Mouse (Mus musculus) CH12.LX (cell line): ENCODE measurements around the gene Alas2. TPM values are rescaled to one million over a fixed set of nuclear protein-coding genes. Genes with fewer than 3 reads are reported as not detected.
A peak's percentile ranks its signal among the peaks of the same experiment; 100 is the strongest.

ENCODE experiments used
- DNase-seq: peaks from one replicate; pipeline ENCODE4 v3.0.0-alpha.2; 2013; ENCODE audit errors: extremely low read depth
- H3K27ac ChIP-seq: 2 replicates; pipeline ENCODE4 v1.5.1; 2012; ENCODE audit warnings: low read depth, mild to moderate bottlenecking, control low read depth, moderate library complexity; ENCODE audit not compliant: insufficient read depth
- H3K27me3 ChIP-seq: replicated peaks from 2 replicates; pipeline ENCODE3; 2012; ENCODE audit warnings: inconsistent platforms
- H3K36me3 ChIP-seq, 2 experiments: replicated peaks in 1 of 2; 2 replicates each; pipeline versions ENCODE3 to v1.6.1; 2012; ENCODE audit warnings: inconsistent platforms in 1 of 2, low read length in 1 of 2, mild to moderate bottlenecking in 1 of 2, mixed read lengths in 1 of 2, moderate library complexity in 1 of 2; ENCODE audit not compliant: control insufficient read depth in 1 of 2, insufficient read depth in 1 of 2
- H3K4me1 ChIP-seq, 2 experiments: 2 replicates each; pipeline ENCODE4 v1.6.1; 2012; ENCODE audit warnings: inconsistent platforms in 1 of 2, moderate library complexity in 1 of 2; ENCODE audit not compliant: insufficient read depth in 2 of 2, control insufficient read depth in 1 of 2
- H3K4me2 ChIP-seq: 2 replicates; pipeline ENCODE4 v1.6.1; 2012; ENCODE audit warnings: low read depth, mild to moderate bottlenecking, control low read depth; ENCODE audit not compliant: poor library complexity, insufficient read depth, severe bottlenecking
- H3K4me3 ChIP-seq, 3 experiments: fragments of 150-350 bp in 1 of 3; sonication (generic) in 1 of 3; replicated peaks in 1 of 3; 2 replicates each; pipeline versions ENCODE3 to v1.5.1; 2011 to 2012; ENCODE audit warnings: low read depth in 2 of 3, low read length in 2 of 3, mild to moderate bottlenecking in 2 of 3, moderate library complexity in 2 of 3, control low read depth in 1 of 3, improper control_type of control experiment in 1 of 3, inconsistent platforms in 1 of 3, mixed read lengths in 1 of 3; ENCODE audit not compliant: poor library complexity in 1 of 3
- H3K79me2 ChIP-seq: replicated peaks from 2 replicates; pipeline ENCODE4 v1.6.1; 2012; ENCODE audit warnings: mild to moderate bottlenecking, moderate library complexity; ENCODE audit not compliant: control insufficient read depth, poor library complexity, insufficient read depth, severe bottlenecking; ENCODE audit errors: extremely low read depth
- H3K9ac ChIP-seq: 2 replicates; pipeline ENCODE4 v1.6.1; 2012; ENCODE audit warnings: low read depth, mild to moderate bottlenecking, control low read depth, moderate library complexity; ENCODE audit not compliant: insufficient read depth
- H3K9me3 ChIP-seq: replicated peaks from 2 replicates; pipeline ENCODE3; 2012; ENCODE audit warnings: low read length, inconsistent platforms, mixed read lengths
- CHD1 ChIP-seq: IDR thresholded peaks from 2 replicates; pipeline ENCODE4 v1.6.1; 2012; ENCODE audit warnings: low read depth, low read length, improper control_type of control experiment, inconsistent platforms
- CTCF ChIP-seq, 2 experiments: IDR thresholded peaks in 1 of 2; conservative IDR thresholded peaks in 1 of 2; 2 replicates each; pipeline ENCODE4 v1.5.1; 2011 to 2012; ENCODE audit warnings: low read depth in 2 of 2, low read length in 2 of 2, improper control_type of control experiment in 1 of 2, inconsistent platforms in 1 of 2, mild to moderate bottlenecking in 1 of 2, moderate library complexity in 1 of 2
- E2F4 ChIP-seq: IDR thresholded peaks from 2 replicates; pipeline ENCODE4 v1.6.1; 2011; ENCODE audit warnings: low read depth, low read length, improper control_type of control experiment; ENCODE audit not compliant: insufficient replicate concordance
- ELF1 ChIP-seq: IDR thresholded peaks from 2 replicates; pipeline ENCODE4 v1.6.1; 2014; ENCODE audit warnings: low read depth, mild to moderate bottlenecking, inconsistent platforms, low read length, improper control_type of control experiment
- HCFC1 ChIP-seq: IDR thresholded peaks from 2 replicates; pipeline ENCODE4 v1.6.1; 2012; ENCODE audit warnings: low read depth, mild to moderate bottlenecking, inconsistent platforms, low read length, improper control_type of control experiment
- JUN ChIP-seq: IDR thresholded peaks from 2 replicates; pipeline ENCODE4 v1.6.1; 2011; ENCODE audit warnings: low read depth, mild to moderate bottlenecking, low read length, improper control_type of control experiment, moderate library complexity; ENCODE audit not compliant: insufficient read depth
- KAT2A ChIP-seq: IDR thresholded peaks from 2 replicates; pipeline ENCODE4 v1.6.1; 2012; ENCODE audit warnings: low read length, improper control_type of control experiment, inconsistent platforms; ENCODE audit not compliant: insufficient replicate concordance
- PAX5 ChIP-seq: IDR thresholded peaks from 2 replicates; pipeline ENCODE4 v1.6.1; 2012; ENCODE audit warnings: low read length, inconsistent platforms, mixed read lengths
- POLR2A ChIP-seq: IDR thresholded peaks from 2 replicates; pipeline ENCODE4 v1.6.1; 2011; ENCODE audit warnings: low read depth, mild to moderate bottlenecking, improper control_type of control experiment, low read length
- POLR2AphosphoS2 ChIP-seq: IDR thresholded peaks from 2 replicates; pipeline ENCODE4 v1.6.1; 2011; ENCODE audit warnings: low read depth, low read length, improper control_type of control experiment
- RAD21 ChIP-seq: IDR thresholded peaks from 2 replicates; pipeline ENCODE4 v1.6.1; 2011; ENCODE audit warnings: low read depth, mild to moderate bottlenecking, low read length, improper control_type of control experiment, moderate library complexity
- SIN3A ChIP-seq: IDR thresholded peaks from 2 replicates; pipeline ENCODE4 v1.6.1; 2012; ENCODE audit warnings: low read length, improper control_type of control experiment, inconsistent platforms
- USF2 ChIP-seq: conservative IDR thresholded peaks from 2 replicates; pipeline ENCODE4 v1.6.1; 2011; ENCODE audit warnings: low read depth, low read length, improper control_type of control experiment
- ZMIZ1 ChIP-seq: IDR thresholded peaks from 2 replicates; pipeline ENCODE4 v1.6.1; 2012; ENCODE audit warnings: low read depth, mild to moderate bottlenecking, inconsistent platforms, low read length, improper control_type of control experiment
- dilution Hi-C: fragments of 300-500 bp; cut with MboI; formaldehyde crosslinking; loops from 2 replicates; pipeline ENCODE4 v1.14.3; 2020; ENCODE audit warnings: low sequenced_read_pairs; ENCODE audit not compliant: extremely low pct_unique_long_range_greater_than_20kb, extremely low pct_ligation_motif_present
- in situ Hi-C: fragments of 300-500 bp; cut with MboI; formaldehyde crosslinking; loops from 3 replicates; pipeline ENCODE4 v1.14.3; 2019; ENCODE audit warnings: low sequenced_read_pairs, low pct_ligation_motif_present, low pct_unique_long_range_greater_than_20kb, mixed read lengths
- polyA plus RNA-seq: library from polyadenylated mRNA; unstranded; fragments of >175 nt; gene quantifications from 2 replicates; pipeline ENCODE4 v1.2.1, GENCODE M21; 2012; ENCODE audit warnings: low read depth; ENCODE audit not compliant: insufficient read length
- total RNA-seq, 2 experiments: library from RNA; depleted of rRNA; stranded (reverse); fragments of 300-350 nt in 1 of 2; fragments of >200 nt in 1 of 2; gene quantifications; 2 replicates each; pipeline ENCODE4 v1.2.3; 2012 to 2014

Gene Alas2
- total RNA-seq (2012; rRNA removed) = 0.30 and 0.88 TPM in 2 replicates
- not detected in 2 replicates for total RNA-seq (2014; rRNA removed)
- polyA plus RNA-seq = 0.16 TPM in 1 of 2 replicates, not detected in the other

GRCm38 (mm10) chrX:150547239-150547638, at the start of gene Alas2:
TSS of gene Alas2 (plus strand) at chrX:150547375.
- Histone ChIP-seq H3K9ac (no peak within 1 kb of the TSS), H3K4me3 (no peak within 1 kb of the TSS), H3K79me2 (no peaks in the 10 kb centered on the region), H3K36me3 (peaks cover 3 to 18% of the 10 kb centered on the region in 2 experiments), H3K27ac (no peak within 1 kb of the TSS), H3K9me3 (no peaks in the 10 kb centered on the region), H3K4me2 (no peak within 1 kb of the TSS), H3K4me1 (no peaks in the 10 kb centered on the region), H3K27me3 (no peaks in the 10 kb centered on the region)
- no peak for TF ChIP-seq KAT2A
- no peak for TF ChIP-seq POLR2A
- TF ChIP-seq POLR2AphosphoS2 = no peak
- TF ChIP-seq HCFC1 = no peak
- DNase-seq = no peak
- in situ Hi-C loops = no loop called here
- dilution Hi-C loops = no loop called here

DNA sequence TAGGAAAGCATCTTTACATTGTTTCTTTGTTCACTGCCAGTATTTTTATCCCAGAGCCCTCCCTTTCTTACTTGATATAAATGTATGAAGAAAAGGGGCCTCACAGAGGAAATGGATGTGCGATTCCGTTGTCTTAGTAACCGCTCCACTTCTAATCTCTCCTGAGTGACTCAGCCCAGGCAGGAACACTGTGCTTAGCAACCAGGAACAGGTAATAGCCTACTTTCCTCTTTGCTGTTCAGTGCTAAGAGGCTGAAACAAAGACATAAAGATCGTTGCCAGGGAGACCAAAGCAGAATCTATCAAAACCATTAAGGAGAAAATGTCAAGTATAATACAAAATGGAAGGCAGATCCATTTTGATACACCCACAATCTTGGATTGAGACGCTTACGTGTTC, 38.5 kb upstream of the Alas2 start:
- dilution Hi-C loops = no loop called here
- Histone ChIP-seq H3K79me2 (no peaks in the 10 kb centered on the region), H3K36me3 (peaks cover 3 to 7% of the 10 kb centered on the region in 2 experiments)

GRCm38 (mm10) chrX:150510631-150511030, 36.5 kb upstream of the Alas2 start:
- Histone ChIP-seq H3K9me3 (no peaks in the 10 kb centered on the region), H3K9ac (no peak overlapping the region), H3K27ac (no peak overlapping the region), H3K36me3 (peaks cover 3 to 8% of the 10 kb centered on the region in 2 experiments), H3K4me1 (no peaks in the 10 kb centered on the region), H3K79me2 (no peaks in the 10 kb centered on the region), H3K27me3 (no peaks in the 10 kb centered on the region), H3K4me3 (no peak overlapping the region), H3K4me2 (no peak overlapping the region)
- DNase-seq = peak; percentile 32
- dilution Hi-C loops = no loop called here
- in situ Hi-C loops = no loop called here
- TF ChIP-seq CHD1 (no peak), CTCF (conservative IDR thresholded peaks at IDR 0.05 in 1 of 2, IDR thresholded peaks at IDR 0.05 in 1 of 2; ENCODE audit: low read depth in 2 of 2, low read length in 2 of 2) (peak in 1 of 2 experiments; percentile 60; a peak in 2 of 4 replicates), SIN3A (no peak), USF2 (no peak), PAX5 (no peak), E2F4 (no peak), RAD21 (peak; percentile 63), KAT2A (no peak)

More for the DNA sequence above, 38.5 kb upstream of the Alas2 start:
- Histone ChIP-seq H3K4me2 (no peak overlapping the region), H3K27ac (no peak overlapping the region)
- TF ChIP-seq ELF1 (no peak), JUN (no peak), ZMIZ1 (no peak)
- TF ChIP-seq, all 38 proteins: peak for 0
- Histone ChIP-seq H3K4me3 (no peak overlapping the region), H3K9me3 (no peaks in the 10 kb centered on the region), H3K27me3 (no peaks in the 10 kb centered on the region), H3K4me1 (no peaks in the 10 kb centered on the region), H3K9ac (no peak overlapping the region)
- DNase-seq = no peak
- in situ Hi-C loops = no loop called here
